Mouse (Mus musculus) neural tube, embryonic 13.5 days (tissue): ENCODE measurements at regions not wholly inside any gene's neighbourhood (a gene's known extent, or its start where the extent isn't known, plus 50 kb on each side); places are given as distances from the start of the nearest gene placed in this dataset.

ENCODE experiments used
- ATAC-seq: fragments of 200-750 bp; cut with Nextera tagmentation; 2 replicates; pipeline ENCODE4 v1.8.0; 2017; ENCODE audit warnings: low read depth, mild to moderate bottlenecking, moderate TSS enrichment, moderate library complexity
- H3K27ac ChIP-seq: fragments of 300-500 bp; sonication (generic); replicated peaks from 2 replicates; pipeline ENCODE4 v1.5.1; 2015; ENCODE audit warnings: moderate library complexity, mild to moderate bottlenecking, inconsistent platforms
- H3K27me3 ChIP-seq: fragments of 300-500 bp; sonication (generic); 2 replicates; pipeline ENCODE4 v1.6.1; 2015; ENCODE audit warnings: mild to moderate bottlenecking, inconsistent platforms
- H3K36me3 ChIP-seq: fragments of 300-500 bp; sonication (generic); 2 replicates; pipeline ENCODE4 v1.6.1; 2015; ENCODE audit warnings: mild to moderate bottlenecking, inconsistent platforms
- H3K4me1 ChIP-seq: fragments of 300-500 bp; sonication (generic); replicated peaks from 2 replicates; pipeline ENCODE4 v1.6.1; 2015; ENCODE audit warnings: inconsistent platforms
- H3K4me2 ChIP-seq: fragments of 300-500 bp; sonication (generic); 2 replicates; pipeline ENCODE4 v1.6.1; 2015; ENCODE audit warnings: inconsistent platforms, mild to moderate bottlenecking, moderate library complexity
- H3K4me3 ChIP-seq: fragments of 300-500 bp; sonication (generic); 2 replicates; pipeline ENCODE4 v1.5.1; 2015; ENCODE audit warnings: mild to moderate bottlenecking, inconsistent platforms
- H3K9ac ChIP-seq: fragments of 300-500 bp; sonication (generic); 2 replicates; pipeline ENCODE4 v1.6.1; 2015; ENCODE audit warnings: moderate library complexity, mild to moderate bottlenecking, inconsistent platforms
- H3K9me3 ChIP-seq: fragments of 300-500 bp; sonication (generic); 2 replicates; pipeline ENCODE4 v1.6.1; 2016; ENCODE audit warnings: inconsistent platforms
- whole genome bisulfite sequencing: fragments of 180-500 bp; shearing (Covaris S2); methylation state at CpG from one replicate; pipeline ENCODE4 v1.1.7; 2015; 5-methylcytosine and 5-hydroxymethylcytosine counted together

DNA sequence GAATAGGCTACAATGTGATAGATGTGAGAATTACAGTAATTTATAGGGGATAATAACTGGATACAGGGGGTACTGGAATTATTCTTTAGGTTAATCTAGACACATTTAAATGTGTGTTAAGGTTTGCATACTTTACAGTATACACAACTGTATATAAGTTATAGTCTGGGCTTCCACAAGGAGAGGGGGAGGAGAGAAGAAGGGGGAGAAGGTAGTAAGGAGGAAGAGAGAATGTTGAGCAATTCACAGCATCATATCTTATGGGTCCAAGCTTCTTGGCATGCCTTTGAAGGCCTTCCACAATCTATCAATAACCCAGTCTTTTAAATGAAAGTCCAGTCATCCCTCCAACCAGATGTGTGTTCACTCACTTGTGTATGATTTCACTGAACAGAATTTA, 153.8 kb upstream of the Klf7 start:
- Histone ChIP-seq H3K4me1 (no peaks in the 10 kb centered on the region), H3K36me3 (no peaks in the 10 kb centered on the region), H3K4me3 (no peak overlapping the region), H3K4me2 (no peak overlapping the region), H3K27me3 (no peaks in the 10 kb centered on the region), H3K9me3 (no peaks in the 10 kb centered on the region), H3K27ac (no peak overlapping the region), H3K9ac (no peak overlapping the region)
- no peak for ATAC-seq

DNA sequence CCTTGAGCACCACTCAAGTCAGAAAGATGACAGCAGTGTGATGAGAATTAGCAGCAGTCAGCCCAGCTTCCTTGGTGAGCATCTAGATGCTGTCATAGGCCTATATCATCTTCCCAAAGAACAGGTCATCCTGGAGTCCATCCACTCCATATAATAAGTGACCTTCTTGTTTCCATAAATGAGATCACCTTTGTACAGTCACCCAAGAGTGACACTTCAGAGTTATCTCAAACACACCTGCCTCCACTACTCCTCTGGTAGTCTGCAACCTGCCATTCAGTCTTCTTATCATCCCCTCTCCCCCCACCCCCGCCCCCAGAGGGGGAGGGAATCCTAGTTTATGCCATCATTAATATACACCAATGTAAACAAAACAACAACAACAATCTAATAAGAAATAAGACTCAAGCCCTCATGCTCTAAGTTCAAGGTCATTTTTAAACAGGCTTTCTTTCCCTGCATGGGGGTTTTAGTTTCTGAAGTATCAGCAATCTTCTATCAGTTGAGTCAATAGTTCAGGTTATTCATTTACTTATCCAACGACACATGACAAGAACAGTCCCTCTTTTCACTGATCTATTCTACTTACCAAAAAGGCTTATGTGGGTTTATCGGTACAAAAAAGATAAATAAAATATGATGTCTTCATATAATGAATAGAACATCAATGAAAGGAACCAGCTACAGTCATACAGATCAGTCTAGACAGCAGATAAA, 153.2 kb upstream of the Klf7 start:
- Histone ChIP-seq H3K4me3 (no peak overlapping the region), H3K9ac (no peak overlapping the region), H3K36me3 (no peaks in the 10 kb centered on the region), H3K27ac (no peak overlapping the region), H3K4me2 (no peak overlapping the region), H3K4me1 (no peaks in the 10 kb centered on the region), H3K9me3 (no peaks in the 10 kb centered on the region), H3K27me3 (no peaks in the 10 kb centered on the region)
- 78% methylated on average over 3 of the region's 3 CpGs for WGBS
- ATAC-seq: no peak

GRCm38 (mm10) chr1:64257237-64257636, 135.2 kb upstream of the Klf7 start:
- Histone ChIP-seq H3K4me1 (peaks cover 49% of the 10 kb centered on the region), H3K4me2 (no peak overlapping the region), H3K9ac (no peak overlapping the region), H3K27me3 (no peaks in the 10 kb centered on the region), H3K9me3 (no peaks in the 10 kb centered on the region), H3K4me3 (no peak overlapping the region), H3K36me3 (no peaks in the 10 kb centered on the region), H3K27ac (no peak overlapping the region)
- WGBS: 31% methylated on average over 2 of the region's 2 CpGs
- ATAC-seq: no peak

- ATAC-seq: peak; percentile 77
- no peaks in the 10 kb centered on the region for H3K9me3 ChIP-seq
- no peak overlapping the region for H3K4me3 ChIP-seq
- peaks cover 49% of the 10 kb centered on the region for H3K4me1 ChIP-seq
- H3K27ac ChIP-seq: 0 out of 2 replicates have a peak overlapping the region, but pooled peaks have one; percentile 18
- H3K4me2 ChIP-seq: no peak overlapping the region
- H3K9ac ChIP-seq: no peak overlapping the region
- 68% methylated on average over 14 of the region's 14 CpGs for WGBS
- no peaks in the 10 kb centered on the region for H3K36me3 ChIP-seq
- H3K27me3 ChIP-seq: no peaks in the 10 kb centered on the region
These were observed 133.6 kb upstream of the Klf7 start for GRCm38 (mm10) chr1:64255554-64256295.

GRCm38 (mm10) chr1:64254673-64255072, 132.6 kb upstream of the Klf7 start:
- 72% methylated on average over 8 of the region's 8 CpGs for WGBS
- peaks cover 49% of the 10 kb centered on the region for H3K4me1 ChIP-seq
- no peaks in the 10 kb centered on the region for H3K9me3 ChIP-seq
- H3K27me3 ChIP-seq: no peaks in the 10 kb centered on the region
- no peaks in the 10 kb centered on the region for H3K36me3 ChIP-seq
- no peak overlapping the region for H3K9ac ChIP-seq
- H3K4me3 ChIP-seq: no peak overlapping the region
- ATAC-seq: no peak
- no peak overlapping the region for H3K27ac ChIP-seq
- no peak overlapping the region for H3K4me2 ChIP-seq

DNA sequence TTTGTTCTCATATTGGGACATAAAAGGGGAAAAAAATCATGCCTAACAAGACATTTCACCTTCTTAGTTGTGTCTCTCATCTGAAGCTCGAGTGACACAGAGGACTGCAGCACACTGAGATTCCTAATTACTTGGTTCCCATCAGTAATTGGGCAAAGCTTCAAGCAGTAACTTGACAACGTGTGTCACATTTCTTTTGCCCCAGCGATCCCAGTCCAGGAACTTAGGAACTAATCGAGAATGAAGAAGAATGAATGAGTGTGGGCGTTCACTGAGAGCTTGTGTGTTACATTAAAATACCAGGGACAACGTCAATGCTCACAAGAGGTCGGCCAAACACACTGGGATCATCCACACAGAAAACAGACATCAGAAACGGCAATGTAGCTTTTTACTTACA, 131.9 kb upstream of the Klf7 start:
- no peak for ATAC-seq
- H3K36me3 ChIP-seq: no peaks in the 10 kb centered on the region
- H3K27me3 ChIP-seq: no peaks in the 10 kb centered on the region
- no peak overlapping the region for H3K9ac ChIP-seq
- H3K4me1 ChIP-seq: peaks cover 49% of the 10 kb centered on the region
- no peak overlapping the region for H3K4me3 ChIP-seq
- H3K4me2 ChIP-seq: no peak overlapping the region
- no peaks in the 10 kb centered on the region for H3K9me3 ChIP-seq
- WGBS: 49% methylated on average over 8 of the region's 8 CpGs
- no peak overlapping the region for H3K27ac ChIP-seq

DNA sequence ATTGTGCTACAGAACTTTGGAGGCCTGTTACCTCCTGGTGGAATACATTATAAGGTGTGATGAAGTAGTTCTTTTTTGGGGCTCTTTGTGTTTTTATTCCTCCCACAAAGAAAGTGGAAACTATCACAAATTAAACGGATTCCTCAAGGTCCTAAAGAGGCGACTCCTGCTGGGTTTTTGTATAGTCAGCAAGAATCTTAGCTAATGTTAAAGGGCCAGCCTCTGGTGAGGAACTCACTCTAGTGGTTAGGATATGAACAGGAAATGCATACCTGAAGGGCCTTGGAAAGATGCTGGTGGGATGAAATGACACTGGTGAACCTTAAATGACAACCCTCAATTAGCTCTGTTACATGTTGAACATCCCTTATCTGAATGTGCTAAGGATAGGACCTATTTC, 120.3 kb upstream of the Klf7 start:
- Histone ChIP-seq H3K9ac (no peak overlapping the region), H3K4me1 (no peaks in the 10 kb centered on the region), H3K27ac (no peak overlapping the region), H3K36me3 (no peaks in the 10 kb centered on the region), H3K27me3 (no peaks in the 10 kb centered on the region), H3K9me3 (peaks cover 5% of the 10 kb centered on the region), H3K4me3 (no peak overlapping the region), H3K4me2 (no peak overlapping the region)
- ATAC-seq: no peak
- WGBS: 52% methylated on average over 2 of the region's 2 CpGs

- no peak overlapping the region for H3K9ac ChIP-seq
- no peak overlapping the region for H3K27ac ChIP-seq
- H3K4me3 ChIP-seq: no peak overlapping the region
- no peak overlapping the region for H3K4me2 ChIP-seq
- H3K4me1 ChIP-seq: peaks cover 23% of the 10 kb centered on the region
- ATAC-seq: no peak
- WGBS: 85% methylated on average over 1 of the region's 1 CpGs
- H3K9me3 ChIP-seq: no peaks in the 10 kb centered on the region
- H3K27me3 ChIP-seq: no peaks in the 10 kb centered on the region
- H3K36me3 ChIP-seq: no peaks in the 10 kb centered on the region
These were observed 107.6 kb upstream of the Klf7 start for GRCm38 (mm10) chr1:64229654-64230053.

DNA sequence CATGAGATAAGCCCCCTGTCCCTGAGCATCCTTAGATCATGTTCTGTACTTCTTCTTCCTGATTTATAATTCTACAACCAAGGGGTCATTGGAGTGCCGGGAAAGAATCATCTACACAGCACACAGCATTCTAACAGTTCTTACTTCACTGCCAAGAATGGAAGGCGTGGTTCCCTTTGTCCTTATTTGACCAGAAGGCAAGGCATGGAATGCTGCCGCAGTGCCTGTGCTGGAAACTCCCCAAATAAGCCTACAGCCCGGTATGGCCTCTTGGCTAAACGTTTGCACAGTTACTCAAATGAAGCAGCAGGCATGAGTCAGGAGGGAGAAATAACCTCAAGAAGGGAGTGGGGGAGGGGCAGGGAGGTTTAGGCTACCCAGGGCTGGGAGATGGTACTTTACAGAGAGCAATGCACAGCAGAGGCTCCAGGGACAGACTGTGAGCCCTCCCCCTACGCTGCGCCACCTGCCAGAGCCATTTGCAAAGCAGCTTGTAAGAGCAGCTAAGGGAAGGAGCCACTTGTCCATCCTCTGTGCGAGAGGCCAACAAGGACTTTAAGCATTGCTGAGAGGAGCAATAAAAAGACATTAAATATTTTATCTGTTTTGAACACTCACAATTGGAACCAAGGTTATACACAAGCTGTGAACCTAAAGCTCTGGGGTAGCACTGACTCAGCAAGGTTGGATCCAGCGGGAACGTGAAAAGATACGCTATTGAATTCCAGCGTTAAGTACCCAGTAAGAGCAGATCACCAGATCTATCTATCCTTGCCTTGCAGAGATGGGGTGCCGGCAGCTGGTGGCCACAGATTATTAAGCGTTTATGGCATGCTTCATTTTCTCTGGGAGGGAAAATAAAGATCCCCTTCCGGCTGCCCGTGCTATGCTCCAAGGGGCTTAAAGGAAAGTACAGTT, 104.2 kb upstream of the Klf7 start:
- Histone ChIP-seq H3K4me3 (no peak overlapping the region), H3K36me3 (no peaks in the 10 kb centered on the region), H3K4me1 (peaks cover 38% of the 10 kb centered on the region), H3K27me3 (no peaks in the 10 kb centered on the region), H3K9ac (no peak overlapping the region; the same call in 1 of the 2 replicates), H3K4me2 (peak overlapping the region; percentile 33), H3K27ac (peak overlapping the region; percentile 70), H3K9me3 (no peaks in the 10 kb centered on the region)
- peak; percentile 90 for ATAC-seq
- 18% methylated on average over 16 of the region's 16 CpGs for WGBS

DNA sequence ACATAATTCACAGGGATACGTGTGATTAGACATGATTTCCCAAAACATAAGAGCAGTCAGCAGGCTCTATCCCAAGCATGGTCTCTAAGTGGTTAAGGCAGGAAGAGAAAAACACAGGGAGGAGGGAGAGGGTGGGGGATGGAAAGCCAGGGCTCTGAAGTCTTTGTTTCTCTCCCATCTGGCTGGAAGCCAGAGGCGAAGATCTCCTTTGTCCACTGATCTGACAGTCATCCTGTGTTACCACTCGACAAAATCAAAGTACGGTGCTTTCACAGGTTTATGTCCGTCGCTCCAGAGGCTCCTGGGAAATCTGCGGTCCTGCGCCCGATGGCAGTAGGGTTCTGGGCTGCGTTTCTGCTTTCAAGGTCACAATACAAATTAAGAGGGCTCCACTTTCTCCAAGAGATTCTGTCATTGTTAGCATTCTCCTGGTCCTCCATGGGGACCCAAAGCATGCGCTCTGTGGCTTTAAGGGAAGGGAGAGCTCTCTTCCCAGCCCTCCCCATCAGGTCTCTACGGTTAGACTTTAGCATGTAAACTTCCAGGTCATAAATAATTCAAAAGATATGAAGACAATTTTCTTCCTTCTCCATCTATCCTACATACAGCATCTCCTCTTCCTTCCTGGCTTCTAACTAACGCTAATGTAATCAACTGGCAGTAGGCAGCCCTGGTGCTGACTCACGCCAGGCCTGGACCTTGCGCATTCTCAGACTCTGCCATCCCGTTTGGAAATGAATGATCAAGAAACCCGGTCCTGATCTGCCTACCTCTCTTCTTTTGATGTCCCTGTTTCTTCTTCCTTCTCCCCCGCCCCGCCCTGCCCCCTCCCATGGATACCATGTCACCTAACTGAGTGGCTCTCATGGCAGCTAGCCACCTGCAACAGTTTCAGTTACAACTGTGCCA, 102.0 kb upstream of the Klf7 start:
- Histone ChIP-seq H3K9me3 (no peaks in the 10 kb centered on the region), H3K4me3 (no peak overlapping the region), H3K4me1 (peaks cover 45% of the 10 kb centered on the region), H3K9ac (peak overlapping the region; percentile 53; the same call in 1 of the 2 replicates), H3K4me2 (peak overlapping the region; percentile 25), H3K27ac (peak overlapping the region; percentile 81), H3K36me3 (no peaks in the 10 kb centered on the region), H3K27me3 (no peaks in the 10 kb centered on the region)
- WGBS: 54% methylated on average over 19 of the region's 19 CpGs
- ATAC-seq: no peak

GRCm38 (mm10) chr1:64222475-64222874, 100.4 kb upstream of the Klf7 start:
- Histone ChIP-seq H3K9me3 (no peaks in the 10 kb centered on the region), H3K9ac (no peak overlapping the region), H3K4me3 (no peak overlapping the region), H3K4me1 (peaks cover 45% of the 10 kb centered on the region), H3K27ac (no peak overlapping the region), H3K36me3 (no peaks in the 10 kb centered on the region), H3K27me3 (no peaks in the 10 kb centered on the region), H3K4me2 (no peak overlapping the region)
- 83% methylated on average over 2 of the region's 2 CpGs for WGBS
- ATAC-seq: no peak
